Mouse (Mus musculus) lung, embryonic 14.5 days (tissue): ENCODE results near the gene Acp7. TPM values are rescaled to one million over a fixed set of nuclear protein-coding genes. Genes with fewer than 3 reads are reported as not detected.
"Not testable (repeated sequence)": the region's sequence is repeated elsewhere in the genome, so short reads cannot be mapped to it uniquely, and the experiment has no call there.

Experiments
- ATAC-seq: fragments of 200-750 bp; cut with Nextera tagmentation; 2 replicates; pipeline ENCODE4 v1.8.0; 2017; ENCODE audit warnings: mild to moderate bottlenecking, moderate TSS enrichment, moderate library complexity; ENCODE audit not compliant: insufficient read depth
- DNase-seq: peaks from one replicate; pipeline ENCODE4 v3.0.0-alpha.2; 2015
- H3K27ac ChIP-seq: fragments of 300-500 bp; sonication (generic); 2 replicates; pipeline ENCODE4 v1.5.1; 2014; ENCODE audit warnings: low read depth, mild to moderate bottlenecking, moderate library complexity
- H3K27me3 ChIP-seq: fragments of 300-500 bp; sonication (generic); 2 replicates; pipeline ENCODE4 v1.6.1; 2014; ENCODE audit warnings: low read length, control low read depth; ENCODE audit not compliant: insufficient read depth
- H3K36me3 ChIP-seq: fragments of 300-500 bp; sonication (generic); 2 replicates; pipeline ENCODE4 v1.6.1; 2014; ENCODE audit warnings: control low read depth; ENCODE audit not compliant: insufficient read depth
- H3K4me1 ChIP-seq: fragments of 300-500 bp; sonication (generic); 2 replicates; pipeline ENCODE4 v1.6.1; 2014; ENCODE audit warnings: antibody characterized with exemption, control low read depth; ENCODE audit not compliant: insufficient read depth
- H3K4me2 ChIP-seq: fragments of 300-500 bp; sonication (generic); 2 replicates; pipeline ENCODE4 v1.6.1; 2014; ENCODE audit warnings: mild to moderate bottlenecking
- H3K4me3 ChIP-seq: fragments of 300-500 bp; sonication (generic); 2 replicates; pipeline ENCODE4 v1.5.1; 2014; ENCODE audit warnings: low read depth, low read length
- H3K9ac ChIP-seq: fragments of 300-500 bp; sonication (generic); 2 replicates; pipeline ENCODE4 v1.6.1; 2014
- H3K9me3 ChIP-seq: fragments of 300-500 bp; sonication (generic); 2 replicates; pipeline ENCODE4 v1.6.1; 2016; ENCODE audit warnings: low read depth, low read length, control low read depth
- CTCF ChIP-seq: IDR thresholded peaks from 2 replicates; pipeline ENCODE4 v1.5.1; 2016; ENCODE audit warnings: antibody characterized with exemption, low read depth
- WGBS: fragments of 180-500 bp; shearing (Covaris S2); extraction: QIAGEN DNeasy Blood & Tissue Kit; methylation state at CpG from one replicate; pipeline ENCODE4 v1.1.7; 2014; 5-methylcytosine and 5-hydroxymethylcytosine counted together
- polyA plus RNA-seq: library from polyadenylated mRNA; unstranded; fragments of >200 nt; fragmentation: Nextera tagmentation; extraction: Ambion mirVana; gene quantifications from 2 replicates; pipeline ENCODE4 v1.2.1, GENCODE M21; 2014

Gene Acp7
- polyA plus RNA-seq, 1 experiment from 2014 or later = not detected

- no peaks in the 10 kb centered on the region for H3K4me1 ChIP-seq
- H3K27ac ChIP-seq = no peak overlapping the region
- DNase-seq (peak; percentile 51), ATAC-seq (no peak)
- 16% methylated on average over 8 of the region's 8 CpGs for WGBS
- H3K9me3 ChIP-seq = no peaks in the 10 kb centered on the region
- TF ChIP-seq CTCF = no peak
- no peaks in the 10 kb centered on the region for H3K27me3 ChIP-seq
- H3K4me3 ChIP-seq = no peak overlapping the region
- H3K9ac ChIP-seq = no peak overlapping the region
- H3K36me3 ChIP-seq = no peaks in the 10 kb centered on the region
- H3K4me2 ChIP-seq = no peak overlapping the region
Measured at GRCm38 (mm10) chr7:28641546-28641945, 10.4 kb upstream of the Acp7 start.

GRCm38 (mm10) chr7:28637511-28637910, 6.4 kb upstream of the Acp7 start:
- H3K27ac ChIP-seq = no peak overlapping the region
- no peaks in the 10 kb centered on the region for H3K27me3 ChIP-seq
- H3K4me2 ChIP-seq = no peak overlapping the region
- no peak overlapping the region for H3K4me3 ChIP-seq
- 3% methylated on average over 8 of the region's 8 CpGs for WGBS
- H3K4me1 ChIP-seq = no peaks in the 10 kb centered on the region
- TF ChIP-seq CTCF = no peak
- no peak for DNase-seq
- ATAC-seq = no peak
- H3K9me3 ChIP-seq = no peaks in the 10 kb centered on the region
- no peaks in the 10 kb centered on the region for H3K36me3 ChIP-seq
- no peak overlapping the region for H3K9ac ChIP-seq

- DNase-seq = peak; percentile 7
- H3K9ac ChIP-seq = no peak overlapping the region
- H3K36me3 ChIP-seq = no peaks in the 10 kb centered on the region
- TF ChIP-seq CTCF = no peak
- H3K4me1 ChIP-seq = no peaks in the 10 kb centered on the region
- no peak overlapping the region for H3K4me2 ChIP-seq
- H3K27ac ChIP-seq = no peak overlapping the region
- no peaks in the 10 kb centered on the region for H3K9me3 ChIP-seq
- no peak for ATAC-seq
- 46% methylated on average over 4 of the region's 4 CpGs for WGBS
- no peak overlapping the region for H3K4me3 ChIP-seq
- peaks cover 27% of the 10 kb centered on the region for H3K27me3 ChIP-seq
Measured at GRCm38 (mm10) chr7:28634128-28634527, 3.0 kb upstream of the Acp7 start.

- no peaks in the 10 kb centered on the region for H3K4me1 ChIP-seq
- H3K9ac ChIP-seq = no peak overlapping the region
- DNase-seq = no peak
- no peak overlapping the region for H3K4me3 ChIP-seq
- H3K27me3 ChIP-seq = peaks cover 15% of the 10 kb centered on the region
- no peak overlapping the region for H3K27ac ChIP-seq
- 72% methylated on average over 5 of the region's 5 CpGs for WGBS
- no peak overlapping the region for H3K4me2 ChIP-seq
- ATAC-seq = no peak
- H3K36me3 ChIP-seq = no peaks in the 10 kb centered on the region
- no peaks in the 10 kb centered on the region for H3K9me3 ChIP-seq
- no peak for TF ChIP-seq CTCF
Measured at GRCm38 (mm10) chr7:28624791-28625190, 6.3 kb downstream of the Acp7 start.

- TF ChIP-seq CTCF = no peak
- H3K4me2 ChIP-seq = no peak overlapping the region
- H3K4me3 ChIP-seq = no peak overlapping the region
- no peaks in the 10 kb centered on the region for H3K9me3 ChIP-seq
- 43% methylated on average over 9 of the region's 9 CpGs for WGBS
- no peaks in the 10 kb centered on the region for H3K36me3 ChIP-seq
- H3K4me1 ChIP-seq = no peaks in the 10 kb centered on the region
- H3K27me3 ChIP-seq = no peaks in the 10 kb centered on the region
- no peak overlapping the region for H3K9ac ChIP-seq
- H3K27ac ChIP-seq = no peak overlapping the region
- no peak for DNase-seq
- no peak for ATAC-seq
Measured at GRCm38 (mm10) chr7:28619098-28619715, 11.9 kb downstream of the Acp7 start.

GRCm38 (mm10) chr7:28605951-28606350, 25.2 kb downstream of the Acp7 start:
- Histone ChIP-seq H3K27me3 (no peaks in the 10 kb centered on the region), H3K4me2 (no peak overlapping the region), H3K4me1 (no peaks in the 10 kb centered on the region), H3K9me3 (no peaks in the 10 kb centered on the region), H3K9ac (no peak overlapping the region), H3K27ac (no peak overlapping the region), H3K36me3 (no peaks in the 10 kb centered on the region), H3K4me3 (no peak overlapping the region)
- TF ChIP-seq CTCF = no peak
- no peak for DNase-seq
- WGBS = 87% methylated on average over 8 of the region's 8 CpGs
- no peak for ATAC-seq

GRCm38 (mm10) chr7:28603788-28604187, 27.3 kb downstream of the Acp7 start:
- DNase-seq = peak; percentile 18
- H3K36me3 ChIP-seq, H3K27ac ChIP-seq, H3K27me3 ChIP-seq, ATAC-seq, H3K4me1 ChIP-seq, H3K9ac ChIP-seq, H3K4me3 ChIP-seq, H3K4me2 ChIP-seq, H3K9me3 ChIP-seq: not testable (repeated sequence)
- peak; percentile 48 for TF ChIP-seq CTCF
- WGBS = 74% methylated on average over 2 of the region's 2 CpGs
